Mouse (Mus musculus) thymus, adult 2 months (tissue): Measurements from ENCODE around the gene Cd163.

Source experiments
- CTCF ChIP-seq: fragments of 200-500 bp; IDR thresholded peaks from 2 replicates; pipeline ENCODE4 v1.5.1; 2012; ENCODE audit warnings: mild to moderate bottlenecking, control low read depth, low read length, moderate library complexity, borderline replicate concordance; ENCODE audit not compliant: control insufficient read depth, poor library complexity, insufficient read depth; ENCODE audit errors: extremely low read depth
- POLR2A ChIP-seq: fragments of 200-500 bp; IDR thresholded peaks from 2 replicates; pipeline ENCODE4 v1.6.1; 2012; ENCODE audit warnings: mild to moderate bottlenecking, low read length, control low read depth, moderate library complexity; ENCODE audit not compliant: control insufficient read depth, poor library complexity, insufficient read depth; ENCODE audit errors: extremely low read depth

GRCm38 (mm10) chr6:124277641-124278040 lies 26.8 kb upstream of the Cd163 start:
- TF ChIP-seq CTCF, result no peak
- TF ChIP-seq POLR2A, result no peak
